Mouse (Mus musculus) CH12.LX (cell line): ENCODE results near the gene Wipf1. TPM values are rescaled to one million over a fixed set of nuclear protein-coding genes. Genes with fewer than 3 reads are reported as not detected.

Source experiments
- DNase-seq: peaks from one replicate; pipeline ENCODE4 v3.0.0-alpha.2; 2013; ENCODE audit errors: extremely low read depth
- H3K27ac ChIP-seq: 2 replicates; pipeline ENCODE4 v1.5.1; 2012; ENCODE audit warnings: low read depth, mild to moderate bottlenecking, control low read depth, moderate library complexity; ENCODE audit not compliant: insufficient read depth
- H3K27me3 ChIP-seq: replicated peaks from 2 replicates; pipeline ENCODE3; 2012; ENCODE audit warnings: inconsistent platforms
- H3K36me3 ChIP-seq, 2 experiments: replicated peaks in 1 of 2; 2 replicates each; pipeline versions ENCODE3 to v1.6.1; 2012; ENCODE audit warnings: inconsistent platforms in 1 of 2, low read length in 1 of 2, mild to moderate bottlenecking in 1 of 2, mixed read lengths in 1 of 2, moderate library complexity in 1 of 2; ENCODE audit not compliant: control insufficient read depth in 1 of 2, insufficient read depth in 1 of 2
- H3K4me1 ChIP-seq, 2 experiments: 2 replicates each; pipeline ENCODE4 v1.6.1; 2012; ENCODE audit warnings: inconsistent platforms in 1 of 2, moderate library complexity in 1 of 2; ENCODE audit not compliant: insufficient read depth in 2 of 2, control insufficient read depth in 1 of 2
- H3K4me2 ChIP-seq: 2 replicates; pipeline ENCODE4 v1.6.1; 2012; ENCODE audit warnings: low read depth, mild to moderate bottlenecking, control low read depth; ENCODE audit not compliant: poor library complexity, insufficient read depth, severe bottlenecking
- H3K4me3 ChIP-seq, 3 experiments: fragments of 150-350 bp in 1 of 3; sonication (generic) in 1 of 3; replicated peaks in 1 of 3; 2 replicates each; pipeline versions ENCODE3 to v1.5.1; 2011 to 2012; ENCODE audit warnings: low read depth in 2 of 3, low read length in 2 of 3, mild to moderate bottlenecking in 2 of 3, moderate library complexity in 2 of 3, control low read depth in 1 of 3, improper control_type of control experiment in 1 of 3, inconsistent platforms in 1 of 3, mixed read lengths in 1 of 3; ENCODE audit not compliant: poor library complexity in 1 of 3
- H3K79me2 ChIP-seq: replicated peaks from 2 replicates; pipeline ENCODE4 v1.6.1; 2012; ENCODE audit warnings: mild to moderate bottlenecking, moderate library complexity; ENCODE audit not compliant: control insufficient read depth, poor library complexity, insufficient read depth, severe bottlenecking; ENCODE audit errors: extremely low read depth
- H3K9ac ChIP-seq: 2 replicates; pipeline ENCODE4 v1.6.1; 2012; ENCODE audit warnings: low read depth, mild to moderate bottlenecking, control low read depth, moderate library complexity; ENCODE audit not compliant: insufficient read depth
- H3K9me3 ChIP-seq: replicated peaks from 2 replicates; pipeline ENCODE3; 2012; ENCODE audit warnings: low read length, inconsistent platforms, mixed read lengths
- CHD1 ChIP-seq: IDR thresholded peaks from 2 replicates; pipeline ENCODE4 v1.6.1; 2012; ENCODE audit warnings: low read depth, low read length, improper control_type of control experiment, inconsistent platforms
- CTCF ChIP-seq, 2 experiments: IDR thresholded peaks in 1 of 2; conservative IDR thresholded peaks in 1 of 2; 2 replicates each; pipeline ENCODE4 v1.5.1; 2011 to 2012; ENCODE audit warnings: low read depth in 2 of 2, low read length in 2 of 2, improper control_type of control experiment in 1 of 2, inconsistent platforms in 1 of 2, mild to moderate bottlenecking in 1 of 2, moderate library complexity in 1 of 2
- EP300 ChIP-seq: IDR thresholded peaks from 2 replicates; pipeline ENCODE4 v1.6.1; 2011; ENCODE audit warnings: low read length, improper control_type of control experiment
- ETS1 ChIP-seq: conservative IDR thresholded peaks from 2 replicates; pipeline ENCODE4 v1.6.1; 2012; ENCODE audit warnings: low read depth, mild to moderate bottlenecking, inconsistent platforms, low read length, improper control_type of control experiment, moderate library complexity
- GABPA ChIP-seq: IDR thresholded peaks from 2 replicates; pipeline ENCODE4 v1.6.1; 2012; ENCODE audit warnings: low read depth, low read length, improper control_type of control experiment, inconsistent platforms; ENCODE audit not compliant: insufficient replicate concordance
- HCFC1 ChIP-seq: IDR thresholded peaks from 2 replicates; pipeline ENCODE4 v1.6.1; 2012; ENCODE audit warnings: low read depth, mild to moderate bottlenecking, inconsistent platforms, low read length, improper control_type of control experiment
- IRF4 ChIP-seq: IDR thresholded peaks from 2 replicates; pipeline ENCODE4 v1.6.1; 2014; ENCODE audit warnings: low read depth, mild to moderate bottlenecking, inconsistent platforms, low read length, improper control_type of control experiment
- KAT2A ChIP-seq: IDR thresholded peaks from 2 replicates; pipeline ENCODE4 v1.6.1; 2012; ENCODE audit warnings: low read length, improper control_type of control experiment, inconsistent platforms; ENCODE audit not compliant: insufficient replicate concordance
- MAZ ChIP-seq: IDR thresholded peaks from 2 replicates; pipeline ENCODE4 v1.6.1; 2012; ENCODE audit warnings: low read depth, mild to moderate bottlenecking, inconsistent platforms, low read length, improper control_type of control experiment, moderate library complexity
- MXI1 ChIP-seq: IDR thresholded peaks from 2 replicates; pipeline ENCODE4 v1.6.1; 2011; ENCODE audit warnings: mild to moderate bottlenecking, low read depth, low read length, improper control_type of control experiment
- NRF1 ChIP-seq: IDR thresholded peaks from 2 replicates; pipeline ENCODE4 v1.6.1; 2014; ENCODE audit warnings: low read depth, mild to moderate bottlenecking, inconsistent platforms, low read length, improper control_type of control experiment, moderate library complexity
- POLR2AphosphoS2 ChIP-seq: IDR thresholded peaks from 2 replicates; pipeline ENCODE4 v1.6.1; 2011; ENCODE audit warnings: low read depth, low read length, improper control_type of control experiment
- RAD21 ChIP-seq: IDR thresholded peaks from 2 replicates; pipeline ENCODE4 v1.6.1; 2011; ENCODE audit warnings: low read depth, mild to moderate bottlenecking, low read length, improper control_type of control experiment, moderate library complexity
- SIN3A ChIP-seq: IDR thresholded peaks from 2 replicates; pipeline ENCODE4 v1.6.1; 2012; ENCODE audit warnings: low read length, improper control_type of control experiment, inconsistent platforms
- TCF12 ChIP-seq: IDR thresholded peaks from 2 replicates; pipeline ENCODE4 v1.6.1; 2014; ENCODE audit warnings: low read depth, mild to moderate bottlenecking, inconsistent platforms, low read length, improper control_type of control experiment
- USF2 ChIP-seq: conservative IDR thresholded peaks from 2 replicates; pipeline ENCODE4 v1.6.1; 2011; ENCODE audit warnings: low read depth, low read length, improper control_type of control experiment
- ZNF384 ChIP-seq: IDR thresholded peaks from 2 replicates; pipeline ENCODE4 v1.6.1; 2012; ENCODE audit warnings: low read depth, low read length, improper control_type of control experiment, inconsistent platforms
- dilution Hi-C: fragments of 300-500 bp; cut with MboI; formaldehyde crosslinking; loops from 2 replicates; pipeline ENCODE4 v1.14.3; 2020; ENCODE audit warnings: low sequenced_read_pairs; ENCODE audit not compliant: extremely low pct_unique_long_range_greater_than_20kb, extremely low pct_ligation_motif_present
- in situ Hi-C: fragments of 300-500 bp; cut with MboI; formaldehyde crosslinking; loops from 3 replicates; pipeline ENCODE4 v1.14.3; 2019; ENCODE audit warnings: low sequenced_read_pairs, low pct_ligation_motif_present, low pct_unique_long_range_greater_than_20kb, mixed read lengths
- polyA plus RNA-seq: library from polyadenylated mRNA; unstranded; fragments of >175 nt; gene quantifications from 2 replicates; pipeline ENCODE4 v1.2.1, GENCODE M21; 2012; ENCODE audit warnings: low read depth; ENCODE audit not compliant: insufficient read length
- total RNA-seq, 2 experiments: library from RNA; depleted of rRNA; stranded (reverse); fragments of 300-350 nt in 1 of 2; fragments of >200 nt in 1 of 2; gene quantifications; 2 replicates each; pipeline ENCODE4 v1.2.3; 2012 to 2014

Wipf1 gene
- total and polyA plus RNA-seq, 3 experiments: 18.3 to 95.0 (median 21.8) TPM

- no peak overlapping the region for H3K4me3 ChIP-seq
- peaks cover 1% of the 10 kb centered on the region for H3K27me3 ChIP-seq
- DNase-seq: no peak
- dilution Hi-C loops: no loop called here
- no peak overlapping the region for H3K9ac ChIP-seq
- no peaks in the 10 kb centered on the region for H3K36me3 ChIP-seq
- no peak for TF ChIP-seq KAT2A
- no peak for TF ChIP-seq GABPA
- peak; percentile 83 for TF ChIP-seq EP300
- TF ChIP-seq SIN3A: no peak
- no peak for TF ChIP-seq USF2
- TF ChIP-seq IRF4: peak; percentile 78
- TF ChIP-seq TCF12: peak; percentile 37; the same call in 1 of the 2 replicates
- no peak for TF ChIP-seq MXI1
- 0 out of 2 replicates have a peak, but pooled peaks have one; percentile 40 for TF ChIP-seq MAZ
- TF ChIP-seq, all 38 proteins: peak for 4
- peaks cover 9% of the 10 kb centered on the region for H3K9me3 ChIP-seq
- peak overlapping the region; percentile 40; the same call in 1 of the 2 replicates for H3K4me2 ChIP-seq
- H3K4me1 ChIP-seq: peaks cover 12 to 19% of the 10 kb centered on the region in 2 experiments; a peak in 3 of 4 replicates
- in situ Hi-C loops: no loop called here
- H3K27ac ChIP-seq: no peak overlapping the region
- H3K79me2 ChIP-seq: no peaks in the 10 kb centered on the region
Observed at GRCm38 (mm10) chr2:73526691-73527090, 2.8 kb downstream of the Wipf1 start.

DNA sequence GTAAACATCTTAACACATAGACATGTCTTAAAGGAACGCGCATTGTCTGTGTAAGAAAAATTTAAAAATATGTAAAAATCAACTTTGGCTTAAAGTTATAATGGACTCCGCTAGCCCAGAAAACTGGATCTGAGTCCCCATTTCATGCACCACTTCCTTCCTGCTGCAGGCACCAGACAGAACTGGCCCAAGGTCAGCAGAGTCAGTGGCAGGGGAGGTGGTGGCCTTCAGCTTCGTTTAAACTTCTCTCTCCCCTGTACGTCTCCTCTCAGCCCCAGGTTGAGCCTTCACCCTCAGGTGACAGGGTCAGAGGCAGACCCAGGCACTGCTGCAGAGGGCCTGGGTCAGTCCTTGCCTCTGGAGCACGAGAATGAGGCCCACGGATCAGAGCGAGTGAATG is 6.6 kb downstream of the Wipf1 start:
- in situ Hi-C loops: no loop called here
- no peaks in the 10 kb centered on the region for H3K36me3 ChIP-seq
- H3K79me2 ChIP-seq: no peaks in the 10 kb centered on the region
- TF ChIP-seq ZNF384 (no peak), KAT2A (no peak), POLR2AphosphoS2 (no peak), ETS1 (no peak), CHD1 (no peak), CTCF (conservative IDR thresholded peaks at IDR 0.05 in 1 of 2, IDR thresholded peaks at IDR 0.05 in 1 of 2; ENCODE audit: low read depth in 2 of 2, low read length in 2 of 2) (no peak), RAD21 (no peak), NRF1 (no peak), GABPA (no peak), SIN3A (no peak), EP300 (no peak), TCF12 (no peak), MAZ (no peak), HCFC1 (no peak)
- dilution Hi-C loops: no loop called here
- peaks cover 13 to 23% of the 10 kb centered on the region in 2 experiments; a peak in 3 of 4 replicates for H3K4me1 ChIP-seq
- no peak overlapping the region for H3K27ac ChIP-seq
- H3K4me3 ChIP-seq: no peak overlapping the region
- H3K4me2 ChIP-seq: no peak overlapping the region
- DNase-seq: no peak
- H3K9ac ChIP-seq: no peak overlapping the region
- H3K27me3 ChIP-seq: peaks cover 1% of the 10 kb centered on the region
- H3K9me3 ChIP-seq: no peaks in the 10 kb centered on the region
